Mouse (Mus musculus) spleen, postnatal 4 days (tissue): ENCODE measurements around the gene Arhgef10l.

Experiments
- DNase-seq, 2 experiments: peaks; one replicate each; pipeline ENCODE4 v3.0.0; 2022; ENCODE audit warnings: low spot score in 2 of 2

Arhgef10l gene

DNA sequence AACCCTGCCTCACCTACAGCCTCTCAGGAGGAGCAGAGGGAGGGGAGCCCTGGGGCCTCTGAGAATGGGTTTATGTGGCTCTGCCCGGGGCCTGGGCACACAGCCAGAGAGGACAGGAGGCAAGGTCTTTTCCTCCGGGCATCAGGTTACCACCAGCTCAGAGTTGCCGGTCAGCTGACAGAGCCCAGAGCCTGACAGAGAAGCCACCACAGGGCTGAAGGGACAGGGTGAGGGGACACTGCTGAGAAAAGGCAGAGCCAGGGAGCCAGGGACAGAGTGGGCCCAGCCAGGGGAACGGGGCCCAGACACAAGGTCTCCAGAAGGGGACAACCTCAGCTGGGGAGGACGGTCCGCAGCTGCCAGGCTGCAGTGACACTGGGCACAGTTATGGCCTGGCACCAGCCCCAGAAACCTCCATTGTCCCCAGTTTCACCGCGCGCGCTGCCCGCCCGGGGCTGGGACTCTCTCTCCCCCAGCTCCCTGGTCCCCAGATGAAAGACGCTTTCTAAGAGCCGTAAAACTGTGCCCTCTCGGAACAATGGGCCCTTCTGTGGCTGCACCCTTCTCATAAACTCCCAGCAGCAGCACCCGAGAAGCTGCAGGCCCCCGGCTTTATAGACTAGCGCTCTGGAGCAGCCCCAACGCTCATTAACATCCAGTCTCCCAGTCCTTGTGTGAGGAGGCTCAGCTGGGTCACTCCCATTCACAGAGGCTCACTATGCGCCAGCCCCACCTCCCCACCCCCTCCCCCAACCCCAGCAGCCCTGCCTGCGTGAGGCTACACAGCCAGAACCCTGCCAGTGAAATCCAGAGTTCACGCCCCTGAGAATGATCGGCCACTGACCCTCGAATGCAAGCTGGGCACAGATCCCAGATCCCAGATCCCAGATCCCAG lies 7.9 kb downstream of the Arhgef10l start:
- DNase-seq, result no peak

- DNase-seq, result no peak
Observed at GRCm38 (mm10) chr4:140656529-140656928, 9.3 kb downstream of the Arhgef10l start.

- no peak for DNase-seq
Observed at GRCm38 (mm10) chr4:140654798-140655197, 11.0 kb downstream of the Arhgef10l start.

DNA sequence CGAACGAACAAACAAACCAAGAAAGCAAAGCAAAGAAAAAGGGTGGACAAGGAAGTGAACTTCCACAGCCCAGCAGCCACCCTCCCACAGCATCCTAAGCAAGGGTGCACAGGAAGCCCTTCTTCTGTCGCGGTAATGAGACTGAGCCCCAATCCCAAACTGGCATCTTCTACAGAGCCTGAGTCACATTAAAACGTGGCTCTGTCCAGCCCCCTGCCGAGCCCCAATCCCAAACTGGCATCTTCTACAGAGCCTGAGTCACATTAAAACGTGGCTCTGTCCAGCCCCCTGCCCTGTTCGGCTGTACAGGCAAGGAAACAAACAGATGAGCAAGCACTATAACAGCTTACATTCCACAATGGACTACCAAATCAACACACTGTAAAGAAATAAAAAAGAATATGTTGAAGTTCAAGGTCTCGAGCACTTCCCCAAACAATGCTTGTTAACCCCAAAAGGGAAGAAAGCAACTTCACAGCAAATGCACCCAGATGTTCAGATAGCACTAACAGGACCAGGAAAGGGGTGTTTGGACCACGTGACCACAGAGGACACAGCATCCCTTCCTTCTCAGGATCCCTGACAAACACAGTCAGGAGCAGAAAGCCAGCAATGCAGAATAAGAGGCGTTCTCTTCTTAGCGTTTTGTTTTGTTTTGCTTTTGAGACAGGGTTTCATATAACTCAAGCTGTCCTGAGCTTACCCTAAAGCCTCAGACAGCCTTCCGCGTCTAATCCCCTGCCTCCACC lies 11.8 kb downstream of the Arhgef10l start:
- DNase-seq, result no peak

DNA sequence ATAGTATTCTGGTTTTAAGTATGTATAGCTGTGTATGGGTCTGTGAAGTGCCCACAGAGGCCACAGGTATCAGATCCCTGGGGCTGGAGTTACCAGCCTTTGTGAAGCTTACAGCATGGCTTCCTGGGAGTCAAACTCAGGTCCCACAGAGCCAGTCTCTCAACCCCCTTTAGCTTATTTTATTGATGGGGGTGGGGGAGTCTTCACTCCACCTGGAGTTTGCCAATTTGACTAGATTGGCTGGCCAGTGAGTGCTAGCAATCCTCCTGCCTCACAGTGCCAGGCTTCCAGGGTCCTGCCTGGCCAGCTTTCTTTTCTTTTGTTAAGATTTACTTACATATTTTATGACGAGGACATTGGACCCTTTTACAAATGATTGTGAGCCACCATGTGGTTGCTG lies 16.1 kb downstream of the Arhgef10l start:
- DNase-seq, result no peak

- no peak for DNase-seq
Observed at GRCm38 (mm10) chr4:140649207-140649591, 16.6 kb downstream of the Arhgef10l start.

GRCm38 (mm10) chr4:140648443-140649206 lies 17.2 kb downstream of the Arhgef10l start:
- no peak for DNase-seq

GRCm38 (mm10) chr4:140647711-140648421 lies 17.9 kb downstream of the Arhgef10l start:
- no peak for DNase-seq

- DNase-seq, result no peak
Observed at GRCm38 (mm10) chr4:140645638-140646037, 20.2 kb downstream of the Arhgef10l start.

DNA sequence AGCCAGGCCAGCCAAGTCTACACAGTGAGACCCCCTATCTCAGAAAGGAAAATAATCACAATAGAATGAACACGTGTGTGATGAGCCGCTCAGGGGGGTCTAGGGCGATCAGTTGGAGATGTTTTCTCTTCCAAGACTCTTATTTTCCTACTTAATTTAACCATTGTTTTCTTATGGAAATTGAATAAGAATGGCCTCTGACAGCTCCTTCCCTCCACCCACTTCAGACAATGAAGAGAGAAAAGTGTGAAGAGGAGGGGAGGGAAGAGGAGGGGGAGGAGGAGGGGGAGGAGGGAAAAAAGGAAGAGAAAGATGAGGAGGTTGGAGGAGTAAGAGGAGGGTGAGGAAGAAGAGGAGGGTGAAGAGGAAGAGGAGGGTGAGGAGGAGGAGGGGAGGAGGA lies 21.1 kb downstream of the Arhgef10l start:
- DNase-seq, result no peak

- DNase-seq, result no peak
Observed at GRCm38 (mm10) chr4:140644276-140644675, 21.5 kb downstream of the Arhgef10l start.

DNA sequence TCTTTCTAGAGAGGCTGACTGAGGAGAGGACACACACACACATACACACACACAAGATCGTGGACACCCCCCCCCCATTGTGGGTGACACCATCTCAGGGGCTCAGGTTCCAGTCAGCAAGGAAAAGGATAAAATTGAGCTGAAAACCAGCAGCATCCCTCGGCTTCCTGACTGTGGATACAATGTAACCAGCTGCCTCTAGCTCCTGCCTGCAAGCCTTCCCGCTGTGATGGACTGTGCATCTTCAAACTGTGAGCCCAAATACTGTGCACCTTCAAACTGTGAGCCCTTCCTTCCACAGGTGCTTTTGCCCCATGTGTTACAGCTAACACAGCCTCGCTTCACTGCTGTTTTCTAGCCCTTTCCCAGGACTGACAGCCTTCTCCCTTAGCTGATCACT lies 23.4 kb downstream of the Arhgef10l start:
- no peak for DNase-seq

- no peak for DNase-seq
Observed at GRCm38 (mm10) chr4:140641414-140641918, 24.3 kb downstream of the Arhgef10l start.

- DNase-seq, result no peak
Observed at GRCm38 (mm10) chr4:140640668-140641067, 25.1 kb downstream of the Arhgef10l start.

DNA sequence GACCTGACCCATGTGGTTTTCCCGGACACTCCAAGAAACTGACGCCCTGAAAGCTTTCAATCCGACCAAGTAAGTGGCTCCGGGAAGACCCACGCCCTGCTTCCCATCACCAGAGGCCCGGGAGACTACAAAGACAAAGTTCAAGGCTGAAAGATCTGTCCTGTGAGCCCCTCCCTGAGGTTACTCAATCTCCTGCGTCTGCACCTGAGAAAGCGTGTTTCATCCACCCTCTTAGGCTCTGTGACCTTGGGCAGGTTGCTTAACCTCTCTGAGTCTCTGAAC lies 25.6 kb downstream of the Arhgef10l start:
- DNase-seq, result no peak

GRCm38 (mm10) chr4:140639431-140640241 lies 26.2 kb downstream of the Arhgef10l start:
- DNase-seq, result no peak

GRCm38 (mm10) chr4:140638591-140638990 lies 27.2 kb downstream of the Arhgef10l start:
- DNase-seq, result no peak

DNA sequence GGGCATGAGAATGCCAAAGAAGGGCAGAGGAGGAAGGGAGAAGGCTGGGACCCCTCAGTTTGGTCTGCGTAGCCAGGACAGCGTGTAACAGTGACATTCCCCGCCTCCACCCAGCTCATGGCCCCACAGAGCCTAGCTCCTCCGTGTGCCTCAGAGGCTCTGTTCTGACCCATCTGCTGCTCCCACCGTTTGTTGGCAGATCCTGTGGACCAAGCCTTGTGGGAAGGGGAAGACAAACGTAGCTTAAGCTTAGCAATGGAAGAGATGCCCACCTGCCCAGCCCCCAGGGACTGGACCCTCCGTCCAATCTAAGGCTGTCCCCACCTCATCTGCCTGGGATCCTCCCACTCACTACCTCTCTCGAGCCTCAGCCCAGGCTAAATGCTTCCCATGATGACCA lies 28.5 kb downstream of the Arhgef10l start:
- DNase-seq, result no peak

- no peak for DNase-seq
Observed at GRCm38 (mm10) chr4:140636312-140636996, 29.4 kb downstream of the Arhgef10l start.

DNA sequence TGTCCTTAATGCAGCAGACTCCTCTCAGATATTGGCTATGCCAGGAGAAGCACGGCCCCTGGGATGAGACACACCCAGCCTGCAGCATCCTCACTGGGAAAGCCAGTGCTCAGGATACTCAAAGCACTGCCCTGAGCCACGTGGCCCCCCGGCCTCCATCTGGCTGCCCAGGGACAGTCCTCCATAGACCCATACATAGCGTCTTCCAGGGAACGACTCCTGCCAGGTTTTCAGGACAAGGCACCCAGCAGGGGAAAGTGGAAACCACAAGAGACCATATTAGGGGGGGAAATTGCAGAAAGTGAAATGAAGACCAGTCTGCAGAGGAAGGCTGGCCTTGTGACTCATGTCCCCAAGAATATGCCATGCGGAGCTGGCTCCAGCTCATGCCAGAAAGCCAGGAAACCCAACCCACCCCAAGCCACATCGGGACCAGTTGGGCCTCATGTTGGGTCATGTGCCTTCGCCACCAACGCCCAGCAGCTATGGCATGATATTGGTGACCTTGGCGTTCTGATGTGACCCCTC lies 30.9 kb downstream of the Arhgef10l start:
- no peak for DNase-seq
